Mouse (Mus musculus): Measurements from ENCODE around the gene Map2k5. TPM values are rescaled to one million over a fixed set of nuclear protein-coding genes. Genes with fewer than 3 reads are reported as not detected.

Gene Map2k5
- polyA plus RNA-seq, 1 experiment from 2014 or later, result 27.3 TPM

DNA sequence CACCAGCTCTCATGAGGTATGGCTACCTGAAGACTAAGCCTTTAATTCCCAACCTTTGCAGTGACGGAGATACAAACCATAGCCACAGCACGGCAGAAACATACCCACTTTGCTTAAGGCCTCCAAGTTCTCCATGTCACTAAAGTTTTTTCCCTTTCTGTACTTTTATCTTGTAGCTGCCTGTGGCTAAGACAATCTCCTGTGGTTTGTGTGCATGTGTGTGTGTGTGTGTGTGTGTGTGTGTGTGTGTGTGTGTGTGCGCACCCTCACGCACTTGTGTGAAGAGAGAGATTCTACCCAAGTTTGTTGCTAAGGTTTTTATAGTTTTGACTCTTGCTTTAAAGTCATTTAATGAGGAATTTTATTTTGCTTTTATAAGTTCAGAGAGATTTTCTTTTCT is 5.1 kb upstream of the Map2k5 start:
- Histone ChIP-seq H3K9me3 (ENCODE audit: control insufficient read depth, low read length) (no peaks in the 10 kb centered on the region), H3K4me3 (ENCODE audit: low read length) (no peak overlapping the region), H3K9ac (ENCODE audit: low read length) (no peak overlapping the region), H3K36me3 (ENCODE audit: control insufficient read depth, insufficient read depth, low read length) (no peaks in the 10 kb centered on the region), H3K4me2 (ENCODE audit: low read depth, low read length) (no peak overlapping the region), H3K4me1 (replicated peaks; ENCODE audit: control insufficient read depth, insufficient read depth, low read length) (peaks cover 5% of the 10 kb centered on the region; the same call in 1 of the 2 replicates), H3K27ac (ENCODE audit: low read length) (no peak overlapping the region), H3K27me3 (ENCODE audit: control insufficient read depth, insufficient read depth, low read depth, low read length) (no peaks in the 10 kb centered on the region)
- ATAC-seq (ENCODE audit: low read depth), result no peak
- 86% methylated on average over 4 of the region's 4 CpGs for WGBS

DNA sequence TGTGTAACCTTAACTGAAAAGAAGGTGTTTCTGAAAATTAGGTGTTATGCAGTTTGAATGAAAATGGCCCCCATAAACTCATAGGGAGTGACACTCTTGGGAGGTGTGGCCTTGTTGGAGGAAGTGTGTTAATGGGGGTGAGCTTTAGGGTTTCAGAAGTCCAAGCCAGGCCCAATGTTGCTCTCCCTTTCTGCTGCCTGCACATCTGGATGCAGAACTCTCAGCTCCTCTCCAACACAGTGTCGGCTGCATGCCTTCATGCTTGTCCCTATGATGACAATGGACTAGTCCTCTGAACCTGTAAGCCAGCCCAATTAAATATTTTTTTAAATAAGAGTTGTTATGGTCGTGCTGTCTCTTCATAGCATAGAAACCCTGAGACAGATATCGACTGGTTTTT is 2.6 kb upstream of the Map2k5 start:
- H3K9me3 ChIP-seq (ENCODE audit: control insufficient read depth, low read length), result no peaks in the 10 kb centered on the region
- no peak overlapping the region for H3K9ac ChIP-seq (ENCODE audit: low read length)
- H3K4me2 ChIP-seq (ENCODE audit: low read depth, low read length), result no peak overlapping the region
- H3K27me3 ChIP-seq (ENCODE audit: control insufficient read depth, insufficient read depth, low read depth, low read length), result no peaks in the 10 kb centered on the region
- 77% methylated on average over 3 of the region's 3 CpGs for WGBS
- ATAC-seq (ENCODE audit: low read depth), result no peak
- no peak overlapping the region for H3K27ac ChIP-seq (ENCODE audit: low read length)
- peaks cover 19% of the 10 kb centered on the region for H3K4me1 ChIP-seq (replicated peaks; ENCODE audit: control insufficient read depth, insufficient read depth, low read length)
- H3K36me3 ChIP-seq (ENCODE audit: control insufficient read depth, insufficient read depth, low read length), result no peaks in the 10 kb centered on the region
- no peak overlapping the region for H3K4me3 ChIP-seq (ENCODE audit: low read length)

DNA sequence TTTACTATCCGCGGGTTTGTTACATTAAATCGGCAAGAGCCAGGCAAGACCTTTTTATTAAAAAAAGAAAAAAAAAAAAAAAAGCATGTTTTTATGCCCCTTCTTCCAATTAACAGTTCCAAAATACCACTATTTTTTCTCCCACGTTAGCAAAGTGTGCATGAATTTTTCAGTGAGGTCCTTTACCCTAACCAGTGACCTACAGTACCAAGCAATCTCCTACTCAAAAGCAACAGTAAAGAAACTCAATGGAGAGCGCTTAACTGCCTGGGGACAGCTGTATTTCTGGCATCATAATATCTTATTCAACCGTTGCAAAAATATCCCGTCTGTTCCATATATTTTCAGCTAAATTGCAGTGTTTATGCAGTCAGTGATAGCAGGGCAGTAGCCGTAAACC is 472 bp upstream of the Map2k5 start:
- ATAC-seq (ENCODE audit: low read depth), result no peak
- 12% methylated on average over 8 of the region's 8 CpGs for WGBS
- Histone ChIP-seq H3K27me3 (ENCODE audit: control insufficient read depth, insufficient read depth, low read depth, low read length) (no peaks in the 10 kb centered on the region), H3K4me2 (ENCODE audit: low read depth, low read length) (peak overlapping the region; percentile 63), H3K4me1 (replicated peaks; ENCODE audit: control insufficient read depth, insufficient read depth, low read length) (peaks cover 24% of the 10 kb centered on the region), H3K36me3 (ENCODE audit: control insufficient read depth, insufficient read depth, low read length) (no peaks in the 10 kb centered on the region; the same call in 1 of the 2 replicates), H3K4me3 (ENCODE audit: low read length) (peak overlapping the region; percentile 75), H3K9me3 (ENCODE audit: control insufficient read depth, low read length) (no peaks in the 10 kb centered on the region), H3K9ac (ENCODE audit: low read length) (peak overlapping the region; percentile 88), H3K27ac (ENCODE audit: low read length) (no peak overlapping the region; the same call in 1 of the 2 replicates)

DNA sequence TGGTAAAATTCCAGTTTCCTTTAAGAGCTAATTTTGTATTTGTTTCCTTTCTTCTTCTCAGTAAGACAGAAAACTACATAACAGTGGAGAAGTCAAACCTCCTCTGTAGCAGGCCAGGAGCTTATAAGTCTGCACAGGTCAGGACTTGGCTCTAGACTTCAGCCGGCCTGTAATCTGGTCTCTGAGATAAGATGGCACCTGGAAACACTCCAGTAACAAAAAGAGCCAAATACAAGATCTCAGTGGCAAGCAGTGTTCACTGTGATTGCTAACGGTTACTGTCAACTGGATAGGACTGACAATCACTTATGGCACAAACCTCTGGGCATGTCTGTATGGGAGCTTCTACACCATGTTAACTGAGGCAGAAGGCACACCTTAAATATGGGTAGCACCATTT is 4.4 kb downstream of the Map2k5 start:
- Histone ChIP-seq H3K4me1 (replicated peaks; ENCODE audit: control insufficient read depth, insufficient read depth, low read length) (peaks cover 20% of the 10 kb centered on the region), H3K27me3 (ENCODE audit: control insufficient read depth, insufficient read depth, low read depth, low read length) (no peaks in the 10 kb centered on the region), H3K27ac (ENCODE audit: low read length) (no peak overlapping the region), H3K36me3 (ENCODE audit: control insufficient read depth, insufficient read depth, low read length) (peaks cover 5% of the 10 kb centered on the region), H3K4me2 (ENCODE audit: low read depth, low read length) (no peak overlapping the region), H3K9me3 (ENCODE audit: control insufficient read depth, low read length) (no peaks in the 10 kb centered on the region), H3K4me3 (ENCODE audit: low read length) (no peak overlapping the region), H3K9ac (ENCODE audit: low read length) (no peak overlapping the region)
- 63% methylated on average over 2 of the region's 2 CpGs for WGBS
- no peak for ATAC-seq (ENCODE audit: low read depth)

DNA sequence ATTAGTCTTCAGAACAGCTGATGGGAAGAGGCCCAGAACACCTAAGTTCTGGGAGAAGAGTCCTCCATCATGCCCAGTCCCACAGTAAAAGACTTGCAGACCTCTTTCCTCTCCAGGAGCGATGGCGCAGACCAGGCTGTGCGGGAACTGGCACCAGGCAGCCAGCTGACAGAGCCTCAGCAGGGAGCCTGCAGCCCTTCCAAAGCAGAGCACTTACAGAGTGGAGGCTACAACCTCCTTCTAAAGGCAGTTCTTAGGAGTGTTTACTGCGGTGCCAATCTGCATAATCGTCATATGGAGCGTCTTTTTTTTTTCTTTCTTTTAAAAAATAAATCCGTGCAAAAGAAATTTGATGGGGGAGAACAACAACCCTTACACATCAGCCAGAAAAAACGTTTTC is 5.2 kb downstream of the Map2k5 start:
- Histone ChIP-seq H3K4me1 (replicated peaks; ENCODE audit: control insufficient read depth, insufficient read depth, low read length) (peaks cover 19% of the 10 kb centered on the region), H3K36me3 (ENCODE audit: control insufficient read depth, insufficient read depth, low read length) (peaks cover 5% of the 10 kb centered on the region)

DNA sequence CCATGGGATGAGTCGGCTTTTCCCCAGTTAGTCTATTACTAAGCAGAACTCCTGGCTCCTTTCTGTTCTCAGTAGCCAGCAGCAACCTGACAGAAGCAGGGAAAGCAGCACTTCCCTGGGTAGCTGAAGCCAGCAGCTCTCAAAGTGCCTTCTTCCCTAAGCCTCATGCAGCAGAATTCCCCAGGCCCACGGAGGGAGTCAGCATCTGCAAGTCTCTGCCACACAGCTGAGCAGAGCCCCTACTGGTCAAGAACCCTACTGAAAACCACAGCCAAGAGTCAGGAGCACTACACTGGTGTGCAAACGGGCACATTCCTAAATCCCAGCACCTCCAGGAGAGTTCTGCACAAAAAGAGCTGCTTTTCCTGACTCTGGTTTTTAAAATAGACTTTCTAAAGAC is 17.3 kb downstream of the Map2k5 start:
- Histone ChIP-seq H3K4me3 (ENCODE audit: low read length) (no peak overlapping the region), H3K9ac (ENCODE audit: low read length) (no peak overlapping the region), H3K27ac (ENCODE audit: low read length) (no peak overlapping the region), H3K27me3 (ENCODE audit: control insufficient read depth, insufficient read depth, low read depth, low read length) (no peaks in the 10 kb centered on the region), H3K36me3 (ENCODE audit: control insufficient read depth, insufficient read depth, low read length) (peaks cover 2% of the 10 kb centered on the region; the same call in 1 of the 2 replicates), H3K4me2 (ENCODE audit: low read depth, low read length) (no peak overlapping the region), H3K4me1 (replicated peaks; ENCODE audit: control insufficient read depth, insufficient read depth, low read length) (no peaks in the 10 kb centered on the region), H3K9me3 (ENCODE audit: control insufficient read depth, low read length) (no peaks in the 10 kb centered on the region)
- WGBS, result 55% methylated on average over 3 of the region's 3 CpGs
- ATAC-seq (ENCODE audit: low read depth), result no peak

More for the DNA sequence above, 5.2 kb downstream of the Map2k5 start:
- Histone ChIP-seq H3K9me3 (ENCODE audit: control insufficient read depth, low read length) (no peaks in the 10 kb centered on the region), H3K27me3 (ENCODE audit: control insufficient read depth, insufficient read depth, low read depth, low read length) (no peaks in the 10 kb centered on the region), H3K27ac (ENCODE audit: low read length) (no peak overlapping the region), H3K4me2 (ENCODE audit: low read depth, low read length) (no peak overlapping the region), H3K9ac (ENCODE audit: low read length) (no peak overlapping the region), H3K4me3 (ENCODE audit: low read length) (no peak overlapping the region)
- no peak for ATAC-seq (ENCODE audit: low read depth)
- WGBS, result 77% methylated on average over 8 of the region's 8 CpGs

DNA sequence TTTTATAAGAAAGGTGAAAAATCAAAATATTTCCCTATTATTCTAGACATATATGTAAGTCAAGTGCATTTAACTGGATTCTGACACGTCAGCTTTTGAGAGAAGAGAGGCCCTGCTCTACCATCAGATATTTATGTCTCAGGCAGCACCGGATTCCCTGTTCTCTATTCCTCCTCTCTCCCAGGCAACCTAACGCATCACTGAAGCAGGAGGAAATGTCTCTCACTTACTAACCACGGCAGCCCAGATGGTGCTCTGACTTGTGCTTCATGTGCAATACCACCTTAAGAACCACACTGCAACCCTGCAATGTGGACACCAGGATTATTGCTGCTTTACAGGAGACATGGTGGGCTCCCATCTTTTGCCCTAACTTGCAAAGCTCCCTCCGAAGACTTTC is 18.7 kb downstream of the Map2k5 start:
- H3K27me3 ChIP-seq (ENCODE audit: control insufficient read depth, insufficient read depth, low read depth, low read length), result no peaks in the 10 kb centered on the region
- no peaks in the 10 kb centered on the region for H3K36me3 ChIP-seq (ENCODE audit: control insufficient read depth, insufficient read depth, low read length)
- H3K9ac ChIP-seq (ENCODE audit: low read length), result no peak overlapping the region
- H3K4me3 ChIP-seq (ENCODE audit: low read length), result no peak overlapping the region
- H3K27ac ChIP-seq (ENCODE audit: low read length), result no peak overlapping the region
- no peaks in the 10 kb centered on the region for H3K9me3 ChIP-seq (ENCODE audit: control insufficient read depth, low read length)
- 81% methylated on average over 5 of the region's 5 CpGs for WGBS
- H3K4me1 ChIP-seq (replicated peaks; ENCODE audit: control insufficient read depth, insufficient read depth, low read length), result no peaks in the 10 kb centered on the region
- H3K4me2 ChIP-seq (ENCODE audit: low read depth, low read length), result no peak overlapping the region
- no peak for ATAC-seq (ENCODE audit: low read depth)

DNA sequence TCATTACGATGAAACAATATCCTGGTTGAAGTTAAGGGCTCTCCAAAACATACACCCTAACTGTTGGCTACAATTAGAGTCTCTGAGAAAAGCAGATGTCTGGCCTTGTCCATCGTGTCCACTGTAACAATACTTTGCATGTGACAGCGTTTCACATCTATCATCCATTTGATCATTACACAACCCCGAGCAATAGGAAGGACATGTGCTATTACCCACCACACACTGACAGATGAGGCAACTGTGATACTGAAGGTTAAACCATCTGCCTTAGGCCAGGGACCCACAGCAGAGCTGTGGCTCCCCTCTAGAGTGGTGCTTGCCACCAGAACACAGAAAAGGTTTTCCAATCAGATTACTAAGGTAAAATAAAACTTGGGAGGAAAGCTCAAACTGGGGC is 21.0 kb downstream of the Map2k5 start:
- no peaks in the 10 kb centered on the region for H3K4me1 ChIP-seq (replicated peaks; ENCODE audit: control insufficient read depth, insufficient read depth, low read length)
- no peak overlapping the region for H3K27ac ChIP-seq (ENCODE audit: low read length)
- 79% methylated on average over 4 of the region's 4 CpGs for WGBS
- H3K4me3 ChIP-seq (ENCODE audit: low read length), result no peak overlapping the region
- no peaks in the 10 kb centered on the region for H3K9me3 ChIP-seq (ENCODE audit: control insufficient read depth, low read length)
- H3K9ac ChIP-seq (ENCODE audit: low read length), result no peak overlapping the region
- H3K4me2 ChIP-seq (ENCODE audit: low read depth, low read length), result no peak overlapping the region
- no peaks in the 10 kb centered on the region for H3K27me3 ChIP-seq (ENCODE audit: control insufficient read depth, insufficient read depth, low read depth, low read length)
- ATAC-seq (ENCODE audit: low read depth), result no peak
- no peaks in the 10 kb centered on the region for H3K36me3 ChIP-seq (ENCODE audit: control insufficient read depth, insufficient read depth, low read length)

DNA sequence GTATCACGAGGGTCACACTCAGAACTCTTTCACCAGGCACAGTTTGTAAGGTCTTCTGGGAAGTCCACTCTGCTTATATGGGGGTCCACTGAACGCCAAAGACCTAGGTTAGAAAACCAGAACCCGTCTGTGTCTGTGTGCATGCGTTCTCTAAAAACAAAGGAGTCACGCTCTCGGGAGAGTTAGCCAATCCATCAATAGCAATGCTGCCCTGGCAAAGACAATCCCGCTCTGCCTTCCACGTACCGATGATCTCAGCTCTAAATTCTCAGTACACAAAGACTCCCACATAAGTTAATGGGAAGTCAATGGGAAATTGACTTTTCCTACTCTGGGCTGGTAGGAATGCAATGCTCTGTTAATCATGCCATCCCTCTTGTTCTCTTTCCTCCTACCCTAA is 21.4 kb downstream of the Map2k5 start:
- 76% methylated on average over 9 of the region's 9 CpGs for WGBS
- no peak overlapping the region for H3K27ac ChIP-seq (ENCODE audit: low read length)
- H3K36me3 ChIP-seq (ENCODE audit: control insufficient read depth, insufficient read depth, low read length), result no peaks in the 10 kb centered on the region
- no peaks in the 10 kb centered on the region for H3K4me1 ChIP-seq (replicated peaks; ENCODE audit: control insufficient read depth, insufficient read depth, low read length)
- no peaks in the 10 kb centered on the region for H3K9me3 ChIP-seq (ENCODE audit: control insufficient read depth, low read length)
- no peak overlapping the region for H3K4me2 ChIP-seq (ENCODE audit: low read depth, low read length)
- H3K4me3 ChIP-seq (ENCODE audit: low read length), result no peak overlapping the region
- H3K27me3 ChIP-seq (ENCODE audit: control insufficient read depth, insufficient read depth, low read depth, low read length), result no peaks in the 10 kb centered on the region
- no peak overlapping the region for H3K9ac ChIP-seq (ENCODE audit: low read length)
- ATAC-seq (ENCODE audit: low read depth), result no peak

DNA sequence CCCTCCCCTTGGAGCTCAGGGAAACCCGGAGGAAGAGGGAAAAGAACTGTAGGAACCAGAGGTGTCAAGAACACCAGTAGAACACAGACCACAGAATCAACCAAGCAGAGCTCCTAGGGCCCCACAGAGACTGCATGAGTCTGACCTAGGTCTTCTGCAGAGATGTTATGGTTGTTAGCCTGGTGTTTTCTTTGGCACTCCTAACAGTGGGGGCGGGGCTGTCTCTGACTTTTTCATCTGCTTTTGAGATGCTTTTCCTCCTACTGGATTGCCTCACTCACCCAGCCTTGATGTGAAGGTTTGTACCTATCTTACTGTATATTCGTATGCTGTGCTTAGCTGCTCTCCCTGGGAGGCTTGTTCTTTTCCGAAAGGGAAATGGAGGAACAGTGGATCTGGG is 23.5 kb downstream of the Map2k5 start:
- Histone ChIP-seq H3K36me3 (ENCODE audit: control insufficient read depth, insufficient read depth, low read length) (no peaks in the 10 kb centered on the region), H3K9me3 (ENCODE audit: control insufficient read depth, low read length) (no peaks in the 10 kb centered on the region), H3K4me2 (ENCODE audit: low read depth, low read length) (no peak overlapping the region), H3K4me1 (replicated peaks; ENCODE audit: control insufficient read depth, insufficient read depth, low read length) (no peaks in the 10 kb centered on the region), H3K27ac (ENCODE audit: low read length) (no peak overlapping the region), H3K27me3 (ENCODE audit: control insufficient read depth, insufficient read depth, low read depth, low read length) (no peaks in the 10 kb centered on the region), H3K4me3 (ENCODE audit: low read length) (no peak overlapping the region), H3K9ac (ENCODE audit: low read length) (no peak overlapping the region)
- ATAC-seq (ENCODE audit: low read depth), result no peak
- 76% methylated on average over 4 of the region's 4 CpGs for WGBS

All from lung, embryonic 16.5 days (tissue).